Mouse (Mus musculus): ENCODE data around the gene Prkce. TPM values are rescaled to one million over a fixed set of nuclear protein-coding genes. Genes with fewer than 3 reads are reported as not detected.

Gene Prkce
- polyA plus RNA-seq, 2 experiments: 0.32 to 0.37 TPM

DNA sequence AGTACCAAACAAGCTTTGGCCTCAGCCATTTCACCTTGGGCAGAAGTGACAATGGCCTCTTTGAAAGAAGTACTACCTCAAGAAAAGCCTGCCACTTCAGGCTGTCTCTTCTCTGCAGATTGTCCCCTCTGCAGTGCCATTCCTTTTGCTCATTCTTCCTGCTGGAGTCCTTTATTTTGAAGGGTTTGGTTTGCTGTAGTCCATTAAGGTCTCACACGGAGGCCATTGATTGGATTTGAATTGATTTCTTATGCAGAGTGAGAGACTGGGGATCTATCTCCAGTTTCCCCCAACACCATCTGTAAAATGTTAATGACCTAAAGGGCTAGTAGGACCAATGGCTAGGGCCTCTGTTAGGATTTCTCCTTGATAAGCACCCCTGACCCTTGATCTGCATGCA is 494.7 kb downstream of the Prkce start:
- H3K9me3 ChIP-seq (ENCODE audit: control insufficient read depth, low read length): no peaks in the 10 kb centered on the region
- peaks cover 0 to 2% of the 10 kb centered on the region in 2 experiments; a peak in 2 of 4 replicates for H3K4me1 ChIP-seq (replicated peaks; ENCODE audit: control insufficient read depth in 2 of 2, insufficient read depth in 2 of 2, low read length in 1 of 2)
- no peaks in the 10 kb centered on the region for H3K36me3 ChIP-seq (replicated peaks; ENCODE audit: control insufficient read depth, insufficient read depth, low read depth)
- no peak overlapping the region for H3K27ac ChIP-seq
- 58% methylated on average over 1 of the region's 1 CpGs for WGBS (ENCODE audit: insufficient replicate concordance)
- ATAC-seq (ENCODE audit: insufficient read depth): no peak
- no peaks in the 10 kb centered on the region for H3K27me3 ChIP-seq (ENCODE audit: control insufficient read depth, insufficient read depth, low read length)
- H3K4me3 ChIP-seq (ENCODE audit: insufficient read depth in 1 of 2, low read depth in 2 of 2, low read length in 2 of 2): no peak overlapping the region
- TF ChIP-seq EP300 (IDR thresholded peaks at IDR 0.05; ENCODE audit: low read depth) (no peak), CTCF (IDR thresholded peaks at IDR 0.05; ENCODE audit: low read depth) (no peak)
- no peak overlapping the region for H3K9ac ChIP-seq (replicated peaks)
- no peak overlapping the region for H3K4me2 ChIP-seq (ENCODE audit: low read depth)
- DNase-seq (ENCODE audit: low read depth in 3 of 3, low spot score in 3 of 3): no peak

DNA sequence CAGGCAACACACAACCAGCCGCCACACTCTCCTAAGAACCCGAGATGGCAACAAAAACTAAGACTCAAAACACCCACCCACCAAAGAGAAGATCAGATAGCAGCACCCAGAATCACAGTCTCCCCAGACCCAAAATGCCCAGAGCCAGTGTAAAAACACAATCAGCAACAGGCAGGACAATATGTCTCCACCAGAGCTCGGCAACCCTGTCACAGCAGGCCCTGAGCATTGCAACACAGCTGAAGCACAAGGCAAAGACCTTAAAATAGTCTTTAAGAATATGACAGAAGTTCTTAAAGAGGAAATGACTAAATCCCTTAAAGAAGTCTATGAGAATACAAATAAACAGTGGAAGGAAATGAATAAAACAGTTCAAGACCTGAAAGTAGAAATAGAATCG is 495.9 kb downstream of the Prkce start:
- 43% methylated on average over 4 of the region's 4 CpGs for WGBS (ENCODE audit: insufficient replicate concordance)
- no peak for ATAC-seq (ENCODE audit: insufficient read depth)
- no peak overlapping the region for H3K27ac ChIP-seq
- H3K4me3 ChIP-seq (ENCODE audit: insufficient read depth in 1 of 2, low read depth in 2 of 2, low read length in 2 of 2): no peak overlapping the region
- H3K27me3 ChIP-seq (ENCODE audit: control insufficient read depth, insufficient read depth, low read length): no peaks in the 10 kb centered on the region
- TF ChIP-seq CTCF (IDR thresholded peaks at IDR 0.05; ENCODE audit: low read depth) (no peak), EP300 (IDR thresholded peaks at IDR 0.05; ENCODE audit: low read depth) (no peak)
- H3K9me3 ChIP-seq (ENCODE audit: control insufficient read depth, low read length): no peaks in the 10 kb centered on the region
- no peaks in the 10 kb centered on the region for H3K36me3 ChIP-seq (replicated peaks; ENCODE audit: control insufficient read depth, insufficient read depth, low read depth)
- no peak for DNase-seq (ENCODE audit: low read depth in 3 of 3, low spot score in 3 of 3)
- H3K4me2 ChIP-seq (ENCODE audit: low read depth): no peak overlapping the region
- H3K9ac ChIP-seq (replicated peaks): no peak overlapping the region
- H3K4me1 ChIP-seq (replicated peaks; ENCODE audit: control insufficient read depth in 2 of 2, insufficient read depth in 2 of 2, low read length in 1 of 2): peaks cover 0 to 2% of the 10 kb centered on the region in 2 experiments; a peak in 2 of 4 replicates

DNA sequence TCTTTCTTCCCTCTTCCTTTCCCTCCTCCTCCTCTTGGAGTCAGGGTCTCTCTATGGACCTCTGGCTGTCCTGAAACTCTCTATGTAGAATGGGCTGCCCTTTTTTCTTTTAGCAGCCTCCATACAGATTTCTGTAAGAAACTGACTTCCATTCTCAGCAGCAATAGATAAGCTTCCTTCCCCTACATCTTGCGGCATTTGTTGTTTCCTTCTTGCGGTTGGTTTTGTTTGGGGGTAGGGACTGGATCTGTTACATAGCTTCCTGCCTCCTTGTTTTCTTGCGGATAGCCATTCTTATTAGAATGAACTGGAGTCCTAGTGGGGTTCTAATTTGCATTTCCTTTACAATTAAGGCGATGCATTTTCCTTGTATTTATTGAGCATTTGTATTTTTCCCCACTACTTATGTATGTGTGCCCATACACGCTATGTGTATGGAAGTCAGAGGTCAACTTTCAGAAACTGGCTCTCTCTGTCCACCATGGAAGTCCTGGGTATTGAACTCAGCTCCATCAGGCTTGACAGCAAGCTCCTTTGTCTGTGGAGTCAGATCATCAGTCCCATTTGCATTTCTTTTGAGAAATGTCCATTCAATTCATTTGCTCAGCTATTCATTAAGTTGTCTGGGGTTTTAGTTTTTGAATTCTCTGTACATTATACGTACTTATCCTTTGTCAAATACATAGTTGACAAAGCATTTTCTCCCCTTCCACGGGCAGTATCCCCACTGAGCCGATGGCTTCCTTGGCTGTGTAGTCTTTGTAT is 500.4 kb downstream of the Prkce start:
- H3K9ac ChIP-seq (replicated peaks): no peak overlapping the region
- H3K4me1 ChIP-seq (replicated peaks; ENCODE audit: control insufficient read depth in 2 of 2, insufficient read depth in 2 of 2, low read length in 1 of 2): no peaks in the 10 kb centered on the region
- no peaks in the 10 kb centered on the region for H3K36me3 ChIP-seq (replicated peaks; ENCODE audit: control insufficient read depth, insufficient read depth, low read depth)
- ATAC-seq (ENCODE audit: insufficient read depth) (no peak), DNase-seq (ENCODE audit: low read depth in 3 of 3, low spot score in 3 of 3) (no peak)
- H3K27ac ChIP-seq: no peak overlapping the region
- no peaks in the 10 kb centered on the region for H3K9me3 ChIP-seq (ENCODE audit: control insufficient read depth, low read length)
- TF ChIP-seq CTCF (IDR thresholded peaks at IDR 0.05; ENCODE audit: low read depth) (no peak), EP300 (IDR thresholded peaks at IDR 0.05; ENCODE audit: low read depth) (no peak)
- no peak overlapping the region for H3K4me2 ChIP-seq (ENCODE audit: low read depth)
- H3K4me3 ChIP-seq (ENCODE audit: insufficient read depth in 1 of 2, low read depth in 2 of 2, low read length in 2 of 2): no peak overlapping the region
- WGBS (ENCODE audit: insufficient replicate concordance): 33% methylated on average over 8 of the region's 8 CpGs
- no peaks in the 10 kb centered on the region for H3K27me3 ChIP-seq (ENCODE audit: control insufficient read depth, insufficient read depth, low read length)

DNA sequence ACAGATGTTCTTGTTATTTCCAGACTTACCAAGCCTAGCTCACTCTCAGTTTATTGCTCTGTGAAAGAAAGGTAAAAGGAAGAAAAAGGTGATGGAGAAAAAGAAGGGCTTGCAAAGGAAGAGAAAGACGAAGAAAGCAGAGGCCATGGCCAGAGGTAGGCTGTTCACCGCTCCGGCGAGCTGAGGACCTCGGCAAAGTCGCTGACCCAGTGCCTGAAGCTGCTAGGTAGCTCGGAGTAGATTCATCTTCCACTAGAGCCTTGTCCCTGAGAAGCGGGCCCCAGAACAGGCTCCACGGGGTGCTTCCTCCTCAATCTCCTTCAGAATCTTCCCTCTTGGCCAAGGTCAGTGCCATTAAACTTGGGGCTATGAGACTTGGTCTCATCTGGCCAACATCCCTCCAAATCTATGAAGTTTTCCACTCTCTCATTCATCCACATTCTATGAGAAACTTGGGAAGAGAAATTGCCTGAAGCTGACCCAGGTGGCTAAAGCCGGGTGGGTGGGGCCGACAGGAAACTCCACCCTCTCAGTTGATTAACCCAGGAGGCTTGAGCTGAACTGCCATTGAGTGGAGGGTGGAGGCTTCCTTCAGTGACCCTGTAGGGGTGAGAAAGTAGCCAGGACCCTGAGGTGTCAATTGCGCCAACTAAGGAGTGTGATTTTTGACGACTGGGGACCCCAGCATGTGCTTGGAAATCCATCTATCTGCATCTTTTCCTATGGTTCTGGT is 502.2 kb downstream of the Prkce start:
- no peak for TF ChIP-seq EP300 (IDR thresholded peaks at IDR 0.05; ENCODE audit: low read depth)
- TF ChIP-seq CTCF (IDR thresholded peaks at IDR 0.05; ENCODE audit: low read depth): no peak
- Histone ChIP-seq H3K27ac (no peak overlapping the region), H3K9ac (replicated peaks) (no peak overlapping the region), H3K4me1 (replicated peaks; ENCODE audit: control insufficient read depth in 2 of 2, insufficient read depth in 2 of 2, low read length in 1 of 2) (no peaks in the 10 kb centered on the region), H3K27me3 (ENCODE audit: control insufficient read depth, insufficient read depth, low read length) (no peaks in the 10 kb centered on the region), H3K4me2 (ENCODE audit: low read depth) (no peak overlapping the region), H3K36me3 (replicated peaks; ENCODE audit: control insufficient read depth, insufficient read depth, low read depth) (no peaks in the 10 kb centered on the region), H3K9me3 (ENCODE audit: control insufficient read depth, low read length) (no peaks in the 10 kb centered on the region), H3K4me3 (ENCODE audit: insufficient read depth in 1 of 2, low read depth in 2 of 2, low read length in 2 of 2) (no peak overlapping the region)
- ATAC-seq (ENCODE audit: insufficient read depth) (no peak), DNase-seq (ENCODE audit: low read depth in 3 of 3, low spot score in 3 of 3) (no peak)
- WGBS (ENCODE audit: insufficient replicate concordance): 57% methylated on average over 13 of the region's 13 CpGs

DNA sequence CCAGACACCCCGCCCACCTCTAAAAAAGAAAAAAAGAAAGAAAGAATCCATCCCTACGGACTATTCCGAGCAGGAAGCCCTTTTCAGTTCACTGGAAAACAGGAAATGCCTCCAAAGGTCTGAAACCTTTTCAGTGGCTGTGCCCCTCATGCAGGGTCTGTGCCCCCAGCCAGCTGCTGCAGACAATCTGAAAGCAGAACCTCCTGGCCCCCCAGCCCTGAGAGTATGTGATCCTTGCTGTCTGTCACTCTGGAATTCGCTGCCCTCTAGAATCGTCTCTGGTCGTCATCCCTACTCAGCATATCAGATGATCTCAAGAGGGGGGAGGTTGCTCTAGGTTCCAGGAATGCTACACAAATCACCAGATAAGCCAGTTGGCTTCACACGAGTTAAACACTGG is 503.1 kb downstream of the Prkce start:
- no peak overlapping the region for H3K9ac ChIP-seq (replicated peaks)
- 15% methylated on average over 7 of the region's 7 CpGs for WGBS (ENCODE audit: insufficient replicate concordance)
- no peaks in the 10 kb centered on the region for H3K36me3 ChIP-seq (replicated peaks; ENCODE audit: control insufficient read depth, insufficient read depth, low read depth)
- no peaks in the 10 kb centered on the region for H3K4me1 ChIP-seq (replicated peaks; ENCODE audit: control insufficient read depth in 2 of 2, insufficient read depth in 2 of 2, low read length in 1 of 2)
- no peak for TF ChIP-seq EP300 (IDR thresholded peaks at IDR 0.05; ENCODE audit: low read depth)
- no peak for TF ChIP-seq CTCF (IDR thresholded peaks at IDR 0.05; ENCODE audit: low read depth)
- no peaks in the 10 kb centered on the region for H3K9me3 ChIP-seq (ENCODE audit: control insufficient read depth, low read length)
- H3K4me2 ChIP-seq (ENCODE audit: low read depth): no peak overlapping the region
- H3K27ac ChIP-seq: no peak overlapping the region
- no peak for DNase-seq (ENCODE audit: low read depth in 3 of 3, low spot score in 3 of 3)
- H3K27me3 ChIP-seq (ENCODE audit: control insufficient read depth, insufficient read depth, low read length): no peaks in the 10 kb centered on the region
- no peak overlapping the region for H3K4me3 ChIP-seq (ENCODE audit: insufficient read depth in 1 of 2, low read depth in 2 of 2, low read length in 2 of 2)
- ATAC-seq (ENCODE audit: insufficient read depth): no peak
